ENCODE assay signal across 21 mouse cellular contexts in genomic region chr8:103188720-103189498, GRCm38 (mm10).
DNase-seq lines count a peak whose midpoint lies in the region; ATAC-seq lines count a peak whose summit lies in the region.
"Had no signal": no experiment of that assay in that cellular context is flagged by ENCODE, and none has a peak within 500 bp of the region (broad histone marks: within the 10 kb centered on the region; RNA-seq: fewer than 3 reads in every experiment).

No protein-coding gene starts in this region.

- H3K36me3 ChIP-seq in forebrain, embryonic 16.5 days (ENCODE audit: control insufficient read depth, insufficient read depth), result no peaks in the 10 kb centered on the region
- no peaks in the 10 kb centered on the region for H3K36me3 ChIP-seq in forebrain, embryonic 15.5 days
- H3K36me3 ChIP-seq in hindbrain, embryonic 13.5 days, result no peaks in the 10 kb centered on the region
- no peaks in the 10 kb centered on the region for H3K36me3 ChIP-seq in midbrain, embryonic 15.5 days (replicated peaks)
- H3K36me3 ChIP-seq in intestine, embryonic 16.5 days (ENCODE audit: control insufficient read depth, insufficient read depth, low read length), result no peaks in the 10 kb centered on the region
- H3K36me3 ChIP-seq: embryonic facial prominence, embryonic 12.5 days; kidney, embryonic 15.5 days; liver, embryonic 13.5 days had no signal

- no peak overlapping the region for H3K4me2 ChIP-seq in forebrain, embryonic 16.5 days (ENCODE audit: low read length)
- no peak overlapping the region for H3K4me2 ChIP-seq in forebrain, embryonic 15.5 days (replicated peaks)
- H3K4me2 ChIP-seq in hindbrain, embryonic 13.5 days, result no peak overlapping the region
- no peak overlapping the region for H3K4me2 ChIP-seq in midbrain, embryonic 15.5 days
- no peak overlapping the region for H3K4me2 ChIP-seq in intestine, embryonic 16.5 days (ENCODE audit: low read depth, low read length)
- H3K4me2 ChIP-seq: embryonic facial prominence, embryonic 12.5 days; heart, embryonic 11.5 days; kidney, embryonic 15.5 days; liver, embryonic 13.5 days had no signal

- peak; percentile 11 for DNase-seq in Muller cell, postnatal 12 days (ENCODE audit: inconsistent ontology term)
- DNase-seq in frontal cortex, adult 2 months (ENCODE audit: extremely low spot score in 1 of 2, low spot score in 1 of 2), result no peak
- DNase-seq: adrenal gland, postnatal 36 days; cerebellum, adult 11 months; cerebellum, postnatal 14 days; kidney, adult 11 months; kidney, postnatal 4 days; layer of hippocampus, adult 9-11 months; liver, embryonic 13.5 days; lung, adult 2 months; lung, postnatal 14 days; thymus, postnatal 14 days had no signal

- H3K4me3 ChIP-seq in forebrain, embryonic 16.5 days (replicated peaks; ENCODE audit: low read length), result no peak overlapping the region
- H3K4me3 ChIP-seq in forebrain, embryonic 15.5 days, result no peak overlapping the region
- H3K4me3 ChIP-seq in hindbrain, embryonic 13.5 days, result no peak overlapping the region
- H3K4me3 ChIP-seq in midbrain, embryonic 15.5 days, result no peak overlapping the region
- H3K4me3 ChIP-seq in intestine, embryonic 16.5 days (ENCODE audit: low read length), result no peak overlapping the region
- H3K4me3 ChIP-seq: embryonic facial prominence, embryonic 12.5 days; kidney, embryonic 15.5 days; liver, embryonic 13.5 days had no signal

- ATAC-seq in forebrain, embryonic 16.5 days, result 0 out of 2 replicates have a peak, but pooled peaks have one; percentile 20
- no peak for ATAC-seq in forebrain, embryonic 15.5 days (replicated peaks)
- ATAC-seq in hindbrain, embryonic 13.5 days (ENCODE audit: low FRiP score), result peak; percentile 82
- ATAC-seq in midbrain, embryonic 15.5 days (replicated peaks), result peak; percentile 45; the same call in 1 of the 2 replicates
- ATAC-seq in intestine, embryonic 16.5 days, result no peak
- ATAC-seq: Patski had no signal

- H3K9me3 ChIP-seq in forebrain, embryonic 16.5 days (ENCODE audit: control insufficient read depth, low read length), result no peaks in the 10 kb centered on the region
- no peaks in the 10 kb centered on the region for H3K9me3 ChIP-seq in forebrain, embryonic 15.5 days
- no peaks in the 10 kb centered on the region for H3K9me3 ChIP-seq in hindbrain, embryonic 13.5 days
- H3K9me3 ChIP-seq in midbrain, embryonic 15.5 days, result no peaks in the 10 kb centered on the region
- H3K9me3 ChIP-seq in intestine, embryonic 16.5 days (ENCODE audit: control insufficient read depth, low read length), result no peaks in the 10 kb centered on the region
- H3K9me3 ChIP-seq: embryonic facial prominence, embryonic 12.5 days; kidney, embryonic 15.5 days; liver, embryonic 13.5 days had no signal

- no peaks in the 10 kb centered on the region for H3K27me3 ChIP-seq in forebrain, embryonic 16.5 days (replicated peaks; ENCODE audit: control insufficient read depth, insufficient read depth, low read length)
- H3K27me3 ChIP-seq in forebrain, embryonic 15.5 days, result no peaks in the 10 kb centered on the region
- H3K27me3 ChIP-seq in hindbrain, embryonic 13.5 days, result no peaks in the 10 kb centered on the region
- no peaks in the 10 kb centered on the region for H3K27me3 ChIP-seq in midbrain, embryonic 15.5 days (replicated peaks)
- H3K27me3 ChIP-seq in intestine, embryonic 16.5 days (replicated peaks; ENCODE audit: control insufficient read depth, insufficient read depth, low read length), result no peaks in the 10 kb centered on the region
- H3K27me3 ChIP-seq: embryonic facial prominence, embryonic 12.5 days; kidney, embryonic 15.5 days; liver, embryonic 13.5 days; Patski had no signal

- H3K4me1 ChIP-seq in forebrain, embryonic 16.5 days (replicated peaks; ENCODE audit: control insufficient read depth, insufficient read depth, low read length), result peaks cover 7% of the 10 kb centered on the region; the same call in 1 of the 2 replicates
- 0 out of 2 replicates have a peak, but pooled peaks cover 3% of the 10 kb centered on the region for H3K4me1 ChIP-seq in forebrain, embryonic 15.5 days
- H3K4me1 ChIP-seq in hindbrain, embryonic 13.5 days (replicated peaks), result peaks cover 12% of the 10 kb centered on the region
- peaks cover 9% of the 10 kb centered on the region for H3K4me1 ChIP-seq in midbrain, embryonic 15.5 days
- H3K4me1 ChIP-seq in intestine, embryonic 16.5 days (ENCODE audit: control insufficient read depth, insufficient read depth, low read length), result no peaks in the 10 kb centered on the region
- H3K4me1 ChIP-seq: kidney, embryonic 15.5 days; liver, embryonic 13.5 days had no signal

- WGBS in forebrain, embryonic 16.5 days, result 37% methylated on average over 8 of the region's 8 CpGs
- 39% methylated on average over 8 of the region's 8 CpGs for WGBS in forebrain, embryonic 15.5 days
- WGBS in hindbrain, embryonic 13.5 days, result 51% methylated on average over 8 of the region's 8 CpGs
- WGBS in midbrain, embryonic 15.5 days, result 35% methylated on average over 8 of the region's 8 CpGs
- WGBS in intestine, embryonic 16.5 days, result 66% methylated on average over 8 of the region's 8 CpGs

- no peak overlapping the region; the same call in 1 of the 2 replicates for H3K27ac ChIP-seq in forebrain, embryonic 16.5 days (ENCODE audit: low read length)
- H3K27ac ChIP-seq in forebrain, embryonic 15.5 days (replicated peaks), result no peak overlapping the region
- peak overlapping the region; percentile 37 for H3K27ac ChIP-seq in hindbrain, embryonic 13.5 days
- no peak overlapping the region for H3K27ac ChIP-seq in midbrain, embryonic 15.5 days
- no peak overlapping the region for H3K27ac ChIP-seq in intestine, embryonic 16.5 days (ENCODE audit: low read length)
- H3K27ac ChIP-seq: embryonic facial prominence, embryonic 12.5 days; kidney, embryonic 15.5 days; liver, embryonic 13.5 days had no signal

- no peak overlapping the region for H3K9ac ChIP-seq in forebrain, embryonic 16.5 days (replicated peaks; ENCODE audit: low read depth, low read length)
- H3K9ac ChIP-seq in forebrain, embryonic 15.5 days (replicated peaks), result no peak overlapping the region
- H3K9ac ChIP-seq in hindbrain, embryonic 13.5 days, result no peak overlapping the region
- no peak overlapping the region for H3K9ac ChIP-seq in midbrain, embryonic 15.5 days
- H3K9ac ChIP-seq in intestine, embryonic 16.5 days (ENCODE audit: low read depth, low read length), result no peak overlapping the region
- H3K9ac ChIP-seq: embryonic facial prominence, embryonic 12.5 days; kidney, embryonic 15.5 days; liver, embryonic 13.5 days had no signal

Comparison
In these comparisons a context has a peak if more than half of its experiments do, and no peak if none do; other contexts are left out.
1. ATAC-seq: peak in forebrain, embryonic 16.5 days (single experiment), hindbrain, embryonic 13.5 days (single experiment) and midbrain, embryonic 15.5 days (single experiment); none in forebrain, embryonic 15.5 days (single experiment) and intestine, embryonic 16.5 days (single experiment).